Mouse (Mus musculus): ENCODE data around the gene Zfp558. TPM values are rescaled to one million over a fixed set of nuclear protein-coding genes. Genes with fewer than 3 reads are reported as not detected.
"Not testable (repeated sequence)": the region's sequence is repeated elsewhere in the genome, so short reads cannot be mapped to it uniquely, and the experiment has no call there.

Gene Zfp558
- polyA plus RNA-seq (2015; fragmentation: Nextera tagmentation; extraction: Ambion mirVana), result 1.2 and 1.8 TPM in 2 replicates

- DNase-seq (ENCODE audit: low spot score), result no peak
Measured at GRCm38 (mm10) chr9:18478168-18478567, at the start of gene Zfp558, which contains the start of gene Mbd3l1. Gene Zfp558, minus strand, starts transcription at chr9:18478268. Gene Mbd3l1, plus strand, starts transcription at chr9:18478359.

DNA sequence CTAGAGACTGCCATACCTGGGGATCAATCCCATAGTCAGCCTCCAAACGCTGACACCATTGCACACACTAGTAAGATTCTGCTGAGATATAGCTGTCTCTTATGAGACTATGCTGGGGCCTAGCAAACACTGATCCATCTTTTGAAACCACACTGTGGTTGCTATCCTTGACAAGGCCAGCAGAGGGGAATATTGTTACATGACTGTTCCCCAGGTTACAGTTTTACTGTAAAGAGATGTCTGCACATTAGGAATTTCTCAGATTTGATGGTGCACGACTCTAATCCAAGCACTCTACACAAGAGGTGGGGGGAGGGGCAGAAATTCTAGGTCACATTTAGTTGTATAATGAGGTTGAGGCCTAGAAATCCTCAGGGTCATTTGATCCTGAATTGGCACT is 30.0 kb upstream of the Zfp558 start:
- DNase-seq (ENCODE audit: low spot score), result no peak

DNA sequence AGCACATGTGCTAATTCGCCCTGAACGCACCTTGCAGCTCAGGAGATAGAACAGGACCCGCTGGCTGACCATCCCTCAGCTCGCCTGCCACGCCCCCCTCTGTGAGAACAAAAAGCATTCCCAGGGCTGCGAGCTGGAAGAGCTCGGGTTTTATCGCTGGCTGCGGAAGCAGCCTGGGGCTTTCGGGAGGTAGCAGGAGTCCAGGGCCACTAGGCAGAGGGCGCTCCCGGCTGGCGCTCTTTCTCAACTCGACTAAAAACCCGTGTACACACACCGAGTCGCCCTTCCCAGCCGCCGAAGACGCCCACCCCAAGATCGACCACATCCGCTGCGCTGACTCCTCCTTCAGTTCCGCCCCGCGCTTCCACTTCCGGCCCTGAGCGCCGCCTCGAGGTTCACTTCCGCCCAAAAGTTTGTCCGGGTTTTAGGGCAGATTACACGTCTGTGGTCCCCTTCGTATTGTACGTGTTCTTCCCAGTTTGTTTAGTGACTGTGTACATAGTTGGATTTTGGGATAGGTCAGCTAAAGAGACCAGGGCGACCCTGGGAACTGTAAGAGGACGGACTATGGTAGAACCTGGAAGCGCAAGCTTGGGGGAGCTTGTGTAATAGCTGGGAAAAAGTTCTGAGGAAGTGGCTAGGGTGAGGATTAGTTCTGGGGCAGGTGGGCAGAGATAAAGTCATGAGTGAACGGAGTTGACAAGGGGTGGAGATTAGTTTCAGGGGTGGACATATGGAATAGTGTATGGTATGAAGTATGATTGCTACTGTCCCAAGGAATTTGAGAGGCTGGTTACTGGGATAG is 4.5 kb downstream of the Zfp558 start:
- peak; percentile 90 for DNase-seq (ENCODE audit: low spot score)

- DNase-seq (ENCODE audit: low spot score), result no peak
Measured at GRCm38 (mm10) chr9:18468005-18468404, 10.1 kb downstream of the Zfp558 start.

DNA sequence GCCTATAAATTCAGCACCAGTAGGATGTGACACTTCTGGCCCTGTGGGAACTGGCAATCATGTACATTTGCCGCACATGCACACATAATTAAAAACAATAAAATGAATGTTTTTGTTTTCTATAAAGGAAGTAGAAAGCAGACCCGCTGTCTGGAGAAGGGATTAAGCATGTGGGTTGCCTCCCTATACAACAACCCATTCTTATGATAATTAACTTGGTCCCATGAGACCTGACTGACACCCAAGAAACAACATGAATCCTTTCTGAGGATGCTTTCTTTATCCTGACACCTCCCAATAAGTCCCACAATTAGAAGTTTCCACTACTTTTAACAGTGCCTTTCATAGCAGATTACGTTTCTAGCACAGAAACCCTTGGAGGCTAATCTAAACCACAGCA is 10.7 kb downstream of the Zfp558 start:
- no peak for DNase-seq (ENCODE audit: low spot score)

GRCm38 (mm10) chr9:18456520-18456919 is 21.5 kb downstream of the Zfp558 start:
- no peak for DNase-seq (ENCODE audit: low spot score)

DNA sequence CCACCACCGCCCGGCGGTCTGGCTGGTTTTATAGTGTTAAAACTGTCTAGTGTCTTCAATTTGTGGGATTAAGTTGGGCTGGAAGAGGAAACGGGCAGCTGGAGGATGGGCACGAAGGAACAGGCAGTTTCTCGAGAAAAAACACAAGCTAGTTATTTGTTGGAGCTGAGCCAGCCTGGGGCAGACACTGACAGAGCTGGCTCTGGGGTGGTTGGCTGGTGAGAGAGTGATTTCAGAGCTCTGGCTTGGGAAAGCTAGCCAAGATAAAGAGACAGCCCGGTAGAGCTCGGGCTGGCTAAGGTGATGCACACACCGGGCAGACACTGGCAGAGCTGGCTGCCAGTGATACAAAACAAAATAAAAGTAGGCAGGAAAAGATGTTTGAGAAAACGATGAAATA is 46.4 kb downstream of the Zfp558 start:
- no peak for DNase-seq (ENCODE audit: low spot score)

- no peak for DNase-seq (ENCODE audit: low spot score)
Measured at GRCm38 (mm10) chr9:18430354-18430753, 47.7 kb downstream of the Zfp558 start, which contains the start of gene Mbd3l2. Gene Mbd3l2, plus strand, starts transcription at chr9:18430654.

DNA sequence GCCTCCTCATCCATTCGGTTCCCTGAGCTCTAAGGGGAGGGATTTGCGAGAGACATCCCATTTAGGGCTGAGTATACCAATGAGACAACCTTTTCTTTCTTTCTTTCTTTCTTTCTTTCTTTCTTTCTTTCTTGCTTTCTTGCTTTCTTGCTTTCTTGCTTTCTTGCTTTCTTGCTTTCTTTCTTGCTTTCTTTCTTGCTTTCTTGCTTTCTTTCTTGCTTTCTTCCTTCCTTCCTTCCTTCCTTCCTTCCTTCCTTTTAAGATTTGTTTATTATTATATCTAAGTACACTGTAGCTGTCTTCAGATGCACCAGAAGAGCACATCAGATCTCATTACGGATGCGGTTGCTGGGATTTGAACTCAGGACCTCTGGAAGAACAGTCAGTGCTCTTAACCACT is 65.7 kb downstream of the Zfp558 start:
- not testable (repeated sequence) for DNase-seq (ENCODE audit: low spot score)

Small RNA genes lying within 50 kb of the gene (microRNA-seq; reads per million reads assigned to microRNA genes)
- gene Gm22854 (ENCODE audit: borderline number of aligned reads), result not detected

Other genes with a start within 250 kb of the Zfp558 start
- gene Chordc1, start 186.1 kb downstream of the Zfp558 start, polyA plus RNA-seq (2015; fragmentation: Nextera tagmentation; extraction: Ambion mirVana), result 119 and 134 TPM in 2 replicates
- 1.5 and 2.8 TPM in 2 replicates for gene Naalad2, start 75.3 kb downstream of the Zfp558 start, polyA plus RNA-seq (2015; fragmentation: Nextera tagmentation; extraction: Ambion mirVana)
- gene Ubtfl1, start 73.8 kb downstream of the Zfp558 start, polyA plus RNA-seq (2015; fragmentation: Nextera tagmentation; extraction: Ambion mirVana), result not detected in 2 replicates
- not detected in 2 replicates for gene Mbd3l2, start 47.6 kb downstream of the Zfp558 start, polyA plus RNA-seq (2015; fragmentation: Nextera tagmentation; extraction: Ambion mirVana)
- gene Mbd3l1, start 91 bp upstream of the Zfp558 start, polyA plus RNA-seq (2015; fragmentation: Nextera tagmentation; extraction: Ambion mirVana), result not detected in 2 replicates
- 0.34 and 0.36 TPM in 2 replicates for gene Muc16, start 196.3 kb upstream of the Zfp558 start, polyA plus RNA-seq (2015; fragmentation: Nextera tagmentation; extraction: Ambion mirVana)

Measured in thymus, postnatal 0 days (tissue).